Mouse (Mus musculus): ENCODE measurements around the gene Adam10.

Gene Adam10

DNA sequence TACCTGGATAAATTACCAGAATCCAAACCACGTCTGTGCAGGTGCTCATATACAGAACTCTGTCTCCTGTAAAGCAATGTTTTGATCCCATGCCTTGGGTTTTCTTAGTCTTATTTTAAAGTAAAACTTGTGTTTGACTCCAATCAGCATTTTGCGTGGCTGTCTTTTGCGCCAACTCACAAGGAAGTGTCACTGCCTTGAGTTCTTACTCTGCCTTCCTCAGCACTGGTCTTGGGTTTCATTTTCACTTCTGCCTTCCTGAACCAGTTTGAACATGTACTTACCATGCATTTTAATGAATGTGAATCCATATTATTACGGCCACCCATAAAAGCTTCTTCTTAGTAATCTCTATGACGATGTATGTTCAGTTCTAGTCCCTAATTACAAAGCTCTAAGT, 82.2 kb downstream of the Adam10 start:
- no peak for DNase-seq (ENCODE audit: extremely low read depth, insufficient read length, low spot score)

GRCm38 (mm10) chr9:70775517-70775916, 96.7 kb downstream of the Adam10 start:
- DNase-seq (ENCODE audit: extremely low read depth, insufficient read length, low spot score) = no peak

- no peak for DNase-seq (ENCODE audit: extremely low read depth, insufficient read length, low spot score)
Observed at GRCm38 (mm10) chr9:70782191-70782590, 103.4 kb downstream of the Adam10 start.

- DNase-seq (ENCODE audit: extremely low read depth, insufficient read length, low spot score) = no peak
Observed at GRCm38 (mm10) chr9:70788705-70789104, 109.9 kb downstream of the Adam10 start.

- no peak for DNase-seq (ENCODE audit: extremely low read depth, insufficient read length, low spot score)
Observed at GRCm38 (mm10) chr9:70790621-70791020, 111.8 kb downstream of the Adam10 start.

DNA sequence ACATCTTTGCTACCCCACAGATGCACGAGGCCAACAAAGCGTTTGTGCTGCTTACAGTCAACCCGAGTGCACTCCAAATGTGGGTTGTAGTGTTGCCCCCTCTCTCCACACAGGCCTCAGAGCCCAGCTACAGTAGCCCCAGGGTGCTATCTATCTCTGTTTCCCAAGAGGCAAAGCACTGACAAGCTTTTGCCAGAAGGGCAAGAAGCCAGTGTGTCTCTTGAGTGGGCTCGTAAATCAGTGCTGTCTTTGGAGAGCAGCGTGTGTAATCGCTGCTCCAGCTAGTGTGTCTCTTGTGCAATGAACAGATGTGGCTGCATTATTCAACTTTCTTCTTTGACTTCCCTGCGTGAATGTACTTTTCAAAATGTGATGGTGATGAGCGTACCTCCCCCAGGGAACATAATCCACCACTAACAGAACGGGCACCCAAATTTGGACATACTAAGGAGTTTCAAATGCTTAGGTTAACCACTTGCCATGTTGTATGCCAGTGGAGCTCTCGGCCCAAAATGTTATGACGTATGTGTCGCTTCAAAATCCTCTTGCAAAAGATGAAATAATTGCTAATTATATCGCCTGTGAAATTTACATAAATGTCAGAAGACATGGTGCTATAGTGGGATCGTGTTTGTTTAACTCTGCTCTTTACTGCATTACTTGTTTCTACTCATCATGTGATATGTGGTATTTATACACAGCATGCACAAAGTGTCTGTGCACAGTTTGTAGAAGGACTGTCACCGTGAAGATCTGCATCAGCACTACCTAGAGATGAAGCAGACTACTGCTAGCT, 116.0 kb downstream of the Adam10 start:
- DNase-seq (ENCODE audit: extremely low read depth, insufficient read length, low spot score) = no peak

- DNase-seq (ENCODE audit: extremely low read depth, insufficient read length, low spot score) = no peak
Observed at GRCm38 (mm10) chr9:70795439-70795757, 116.6 kb downstream of the Adam10 start.

- DNase-seq (ENCODE audit: extremely low read depth, insufficient read length, low spot score) = no peak
Observed at GRCm38 (mm10) chr9:70800588-70801315, 122.0 kb downstream of the Adam10 start.

DNA sequence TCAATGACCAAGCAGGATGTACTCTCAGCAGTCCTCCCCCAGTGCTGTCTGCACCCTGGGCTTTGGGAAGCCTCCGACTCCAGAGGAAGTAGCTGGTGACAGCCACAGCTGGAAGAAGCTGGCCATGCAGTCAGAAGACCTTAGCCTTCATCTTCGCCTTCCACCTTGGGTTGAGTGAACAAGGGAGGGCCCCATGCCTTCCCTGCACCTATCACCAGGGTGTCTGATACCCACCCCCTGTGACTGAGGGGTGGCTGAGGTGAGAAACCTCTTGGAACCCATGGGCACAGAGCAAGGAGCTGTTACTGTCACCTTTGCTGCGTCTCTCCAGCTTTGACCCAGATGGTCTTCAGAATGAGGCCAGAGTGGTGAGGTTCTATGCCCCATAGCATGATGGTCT, 123.0 kb downstream of the Adam10 start:
- no peak for DNase-seq (ENCODE audit: extremely low read depth, insufficient read length, low spot score)

DNA sequence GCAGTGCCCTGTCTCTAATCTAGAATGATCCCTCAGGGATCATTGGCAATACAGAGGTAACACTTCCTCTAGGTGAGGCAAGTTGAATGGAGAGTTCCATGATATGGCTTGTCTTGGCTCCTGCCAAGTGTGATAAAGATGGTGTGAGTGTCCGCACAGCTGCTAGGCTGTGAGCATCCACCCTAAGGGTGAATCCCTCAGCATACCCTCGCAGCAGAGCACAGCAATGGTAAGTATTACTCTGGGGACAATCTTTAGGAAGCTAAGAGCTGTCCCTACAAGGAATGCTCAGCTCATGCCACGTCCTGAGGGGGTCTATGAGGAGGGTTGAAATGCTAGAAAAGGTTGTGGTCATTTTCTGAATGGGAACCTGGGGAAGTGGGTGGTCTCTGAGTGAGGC, 124.0 kb downstream of the Adam10 start:
- DNase-seq (ENCODE audit: extremely low read depth, insufficient read length, low spot score) = no peak

DNA sequence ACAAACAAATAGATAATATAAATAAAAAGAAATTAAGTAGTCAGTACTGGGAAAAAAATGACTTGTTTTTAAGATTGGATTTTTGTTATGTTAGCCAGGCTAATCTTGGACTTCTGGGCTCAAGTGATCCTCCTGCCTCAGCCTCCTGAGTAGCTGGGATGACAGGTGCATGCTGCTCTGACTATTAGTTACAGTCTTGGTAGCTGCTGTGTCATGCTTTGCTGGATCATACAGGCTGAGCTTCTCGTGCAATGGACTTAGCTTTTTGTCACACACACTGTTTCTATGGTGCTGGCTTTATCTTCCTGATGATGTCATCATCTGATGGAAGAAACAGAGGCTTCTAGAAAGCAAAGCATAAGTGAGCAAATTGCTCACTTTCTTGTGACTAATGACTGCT, 127.3 kb downstream of the Adam10 start:
- no peak for DNase-seq (ENCODE audit: extremely low read depth, insufficient read length, low spot score)

- DNase-seq (ENCODE audit: extremely low read depth, insufficient read length, low spot score) = no peak
Observed at GRCm38 (mm10) chr9:70807714-70808113, 128.9 kb downstream of the Adam10 start.

GRCm38 (mm10) chr9:70812551-70812950, 133.8 kb downstream of the Adam10 start:
- DNase-seq (ENCODE audit: extremely low read depth, insufficient read length, low spot score) = no peak

DNA sequence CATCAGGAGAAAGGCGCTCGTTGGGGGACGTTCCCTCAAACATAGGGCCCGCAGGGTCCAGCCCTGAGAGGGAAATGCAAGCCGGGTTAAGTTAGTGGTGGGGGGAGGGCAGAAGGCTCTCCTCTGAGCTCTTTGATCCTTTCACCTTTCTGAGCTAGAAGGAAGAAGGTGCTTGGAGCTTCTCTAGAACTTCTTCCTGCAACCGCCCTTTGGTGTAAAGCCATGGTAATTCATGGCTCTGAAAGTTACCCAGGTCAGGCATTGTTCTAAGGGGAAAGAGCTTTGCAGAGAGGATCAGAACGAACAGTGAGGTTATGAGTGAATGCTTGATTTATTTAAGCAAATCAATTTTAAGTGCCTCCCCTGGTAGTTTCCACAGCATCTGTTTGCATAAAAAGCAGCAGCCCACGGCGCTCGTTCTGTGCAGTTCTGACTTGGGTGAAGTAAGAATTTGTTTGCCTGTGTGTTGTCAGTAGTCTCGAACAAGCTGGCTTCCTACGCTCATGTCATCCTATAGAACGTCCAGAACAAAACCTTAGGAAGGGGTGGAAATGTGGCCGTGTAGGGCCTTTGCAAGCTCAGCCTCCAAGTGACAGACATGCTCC, 138.0 kb downstream of the Adam10 start:
- DNase-seq (ENCODE audit: extremely low read depth, insufficient read length, low spot score) = no peak

GRCm38 (mm10) chr9:70817396-70817795, 138.6 kb downstream of the Adam10 start:
- DNase-seq (ENCODE audit: extremely low read depth, insufficient read length, low spot score) = no peak

DNA sequence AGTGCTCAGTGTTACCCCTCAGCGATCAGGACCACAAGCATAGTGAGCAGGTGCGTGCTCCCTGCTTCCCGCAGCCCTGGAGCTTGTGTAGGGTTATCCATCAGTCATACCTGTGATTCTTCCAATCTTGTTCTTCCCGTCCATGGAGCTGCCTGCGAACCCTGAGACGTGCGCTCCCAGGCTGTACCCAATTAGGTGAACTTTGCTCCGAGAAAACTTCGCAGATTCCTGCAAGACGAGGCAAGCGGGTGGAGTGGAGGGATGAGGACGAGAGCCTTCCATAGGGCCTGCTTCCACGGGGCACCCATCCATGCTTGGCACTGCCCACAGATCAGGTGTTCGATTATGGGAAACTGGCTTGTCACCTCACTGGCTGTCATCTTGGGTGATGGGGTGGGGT, 139.9 kb downstream of the Adam10 start:
- no peak for DNase-seq (ENCODE audit: extremely low read depth, insufficient read length, low spot score)

- DNase-seq (ENCODE audit: extremely low read depth, insufficient read length, low spot score) = no peak
Observed at GRCm38 (mm10) chr9:70824103-70824502, 145.3 kb downstream of the Adam10 start.

DNA sequence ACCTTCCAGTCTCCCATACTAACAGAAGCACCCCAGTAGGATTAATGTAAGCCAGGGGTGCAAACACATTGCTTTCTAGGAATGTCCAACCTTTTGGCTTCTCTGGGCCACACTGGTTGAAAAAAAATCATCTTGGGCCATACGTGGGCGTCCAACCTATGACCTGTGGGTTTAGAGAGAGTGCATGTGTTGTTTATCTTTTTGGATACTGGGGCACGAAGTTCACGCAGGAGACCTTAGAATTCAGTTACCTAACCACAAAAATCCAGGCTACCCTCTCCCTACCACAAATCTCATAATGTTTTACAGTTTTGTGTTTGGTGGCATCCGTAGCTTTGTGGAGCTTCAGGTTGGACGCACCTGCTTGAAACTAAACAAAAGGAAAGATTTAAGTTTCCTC, 149.1 kb downstream of the Adam10 start:
- no peak for DNase-seq (ENCODE audit: extremely low read depth, insufficient read length, low spot score)

Measured in 3134 (cell line).